Mouse (Mus musculus) forebrain, embryonic 16.5 days (tissue): ENCODE measurements at regions not wholly inside any gene's neighbourhood (a gene's known extent, or its start where the extent isn't known, plus 50 kb on each side); places are given as distances from the start of the nearest gene placed in this dataset.

ENCODE experiments used
- ATAC-seq: fragments of 200-750 bp; cut with Nextera tagmentation; 2 replicates; pipeline ENCODE4 v1.8.0; 2017; ENCODE audit warnings: mild to moderate bottlenecking, moderate library complexity
- H3K27ac ChIP-seq: fragments of 300-500 bp; sonication (generic); 2 replicates; pipeline ENCODE4 v1.5.1; 2014; ENCODE audit warnings: low read length, control low read depth
- H3K27me3 ChIP-seq: fragments of 300-500 bp; sonication (generic); replicated peaks from 2 replicates; pipeline ENCODE4 v1.6.1; 2014; ENCODE audit warnings: low read length; ENCODE audit not compliant: control insufficient read depth, insufficient read depth
- H3K36me3 ChIP-seq: fragments of 300-500 bp; sonication (generic); 2 replicates; pipeline ENCODE4 v1.6.1; 2014; ENCODE audit not compliant: control insufficient read depth, insufficient read depth
- H3K4me1 ChIP-seq: fragments of 300-500 bp; sonication (generic); replicated peaks from 2 replicates; pipeline ENCODE4 v1.6.1; 2014; ENCODE audit warnings: low read length; ENCODE audit not compliant: control insufficient read depth, insufficient read depth
- H3K4me2 ChIP-seq: fragments of 300-500 bp; sonication (generic); 2 replicates; pipeline ENCODE4 v1.6.1; 2014; ENCODE audit warnings: mild to moderate bottlenecking, low read length, control low read depth
- H3K4me3 ChIP-seq: fragments of 300-500 bp; sonication (generic); replicated peaks from 2 replicates; pipeline ENCODE4 v1.5.1; 2014; ENCODE audit warnings: mild to moderate bottlenecking, low read length, control low read depth
- H3K9ac ChIP-seq: fragments of 300-500 bp; sonication (generic); replicated peaks from 2 replicates; pipeline ENCODE4 v1.6.1; 2014; ENCODE audit warnings: low read depth, low read length, control low read depth
- H3K9me3 ChIP-seq: fragments of 300-500 bp; sonication (generic); 2 replicates; pipeline ENCODE4 v1.6.1; 2016; ENCODE audit warnings: low read length; ENCODE audit not compliant: control insufficient read depth
- WGBS: fragments of 180-500 bp; shearing (Covaris S2); extraction: QIAGEN DNeasy Blood & Tissue Kit; methylation state at CpG from one replicate; pipeline ENCODE4 v1.1.7; 2014; 5-methylcytosine and 5-hydroxymethylcytosine counted together

- H3K4me2 ChIP-seq, result no peak overlapping the region
- no peaks in the 10 kb centered on the region for H3K36me3 ChIP-seq
- ATAC-seq, result no peak
- no peak overlapping the region for H3K9ac ChIP-seq
- H3K4me3 ChIP-seq, result no peak overlapping the region
- H3K9me3 ChIP-seq, result no peaks in the 10 kb centered on the region
- no peaks in the 10 kb centered on the region for H3K4me1 ChIP-seq
- 91% methylated on average over 5 of the region's 5 CpGs for WGBS
- H3K27me3 ChIP-seq, result no peaks in the 10 kb centered on the region
- H3K27ac ChIP-seq, result no peak overlapping the region
Measured at GRCm38 (mm10) chr6:117237096-117237495, 68.8 kb downstream of the Cxcl12 start.

- 73% methylated on average over 3 of the region's 3 CpGs for WGBS
- Histone ChIP-seq H3K4me3 (no peak overlapping the region), H3K27me3 (no peaks in the 10 kb centered on the region), H3K9me3 (no peaks in the 10 kb centered on the region), H3K9ac (no peak overlapping the region), H3K36me3 (no peaks in the 10 kb centered on the region), H3K27ac (no peak overlapping the region), H3K4me2 (no peak overlapping the region), H3K4me1 (no peaks in the 10 kb centered on the region)
- no peak for ATAC-seq
Measured at GRCm38 (mm10) chr6:117241206-117241605, 72.9 kb downstream of the Cxcl12 start.

GRCm38 (mm10) chr6:117245398-117245797 lies 77.1 kb downstream of the Cxcl12 start:
- 94% methylated on average over 5 of the region's 5 CpGs for WGBS

GRCm38 (mm10) chr6:117245849-117246248 lies 77.5 kb downstream of the Cxcl12 start:
- H3K27me3 ChIP-seq, result no peaks in the 10 kb centered on the region
- WGBS, result 90% methylated on average over 6 of the region's 6 CpGs

More at GRCm38 (mm10) chr6:117245398-117245797, 77.1 kb downstream of the Cxcl12 start:
- Histone ChIP-seq H3K4me3 (no peak overlapping the region), H3K27ac (no peak overlapping the region), H3K4me1 (no peaks in the 10 kb centered on the region), H3K36me3 (no peaks in the 10 kb centered on the region), H3K9me3 (no peaks in the 10 kb centered on the region), H3K27me3 (no peaks in the 10 kb centered on the region), H3K4me2 (no peak overlapping the region), H3K9ac (no peak overlapping the region)
- ATAC-seq, result no peak

GRCm38 (mm10) chr6:117249230-117249921 lies 81.0 kb downstream of the Cxcl12 start:
- ATAC-seq, result no peak
- Histone ChIP-seq H3K27ac (no peak overlapping the region), H3K27me3 (no peaks in the 10 kb centered on the region), H3K4me2 (no peak overlapping the region), H3K4me3 (no peak overlapping the region), H3K4me1 (peaks cover 21% of the 10 kb centered on the region), H3K36me3 (no peaks in the 10 kb centered on the region), H3K9me3 (no peaks in the 10 kb centered on the region), H3K9ac (no peak overlapping the region)
- 85% methylated on average over 18 of the region's 18 CpGs for WGBS

More at GRCm38 (mm10) chr6:117245849-117246248, 77.5 kb downstream of the Cxcl12 start:
- no peak overlapping the region for H3K9ac ChIP-seq
- H3K9me3 ChIP-seq, result no peaks in the 10 kb centered on the region
- no peak for ATAC-seq
- no peak overlapping the region for H3K4me2 ChIP-seq
- no peak overlapping the region for H3K27ac ChIP-seq
- H3K4me1 ChIP-seq, result no peaks in the 10 kb centered on the region
- H3K4me3 ChIP-seq, result no peak overlapping the region
- no peaks in the 10 kb centered on the region for H3K36me3 ChIP-seq

- WGBS, result 41% methylated on average over 2 of the region's 2 CpGs
- peaks cover 26% of the 10 kb centered on the region for H3K4me1 ChIP-seq
Measured at GRCm38 (mm10) chr6:117250051-117250450, 81.7 kb downstream of the Cxcl12 start.

GRCm38 (mm10) chr6:117251383-117251925 lies 83.1 kb downstream of the Cxcl12 start:
- H3K4me2 ChIP-seq, result no peak overlapping the region
- H3K4me3 ChIP-seq, result no peak overlapping the region
- no peak overlapping the region for H3K9ac ChIP-seq
- peaks cover 34% of the 10 kb centered on the region for H3K4me1 ChIP-seq
- no peaks in the 10 kb centered on the region for H3K36me3 ChIP-seq
- H3K9me3 ChIP-seq, result no peaks in the 10 kb centered on the region
- H3K27me3 ChIP-seq, result no peaks in the 10 kb centered on the region
- 60% methylated on average over 12 of the region's 12 CpGs for WGBS
- H3K27ac ChIP-seq, result peak overlapping the region; percentile 71
- ATAC-seq, result peak; percentile 36

More at GRCm38 (mm10) chr6:117250051-117250450, 81.7 kb downstream of the Cxcl12 start:
- Histone ChIP-seq H3K27ac (no peak overlapping the region), H3K9ac (no peak overlapping the region), H3K4me3 (no peak overlapping the region), H3K27me3 (no peaks in the 10 kb centered on the region), H3K4me2 (no peak overlapping the region), H3K36me3 (no peaks in the 10 kb centered on the region), H3K9me3 (no peaks in the 10 kb centered on the region)
- ATAC-seq, result no peak

- Histone ChIP-seq H3K4me1 (peaks cover 34% of the 10 kb centered on the region), H3K4me2 (no peak overlapping the region), H3K9me3 (no peaks in the 10 kb centered on the region), H3K36me3 (no peaks in the 10 kb centered on the region), H3K27me3 (no peaks in the 10 kb centered on the region), H3K4me3 (no peak overlapping the region), H3K9ac (no peak overlapping the region), H3K27ac (peak overlapping the region; percentile 58)
- WGBS, result 53% methylated on average over 2 of the region's 2 CpGs
- no peak for ATAC-seq
Measured at GRCm38 (mm10) chr6:117252361-117252760, 84.0 kb downstream of the Cxcl12 start.

GRCm38 (mm10) chr6:117253036-117253435 lies 84.7 kb downstream of the Cxcl12 start:
- Histone ChIP-seq H3K9ac (no peak overlapping the region), H3K4me1 (peaks cover 34% of the 10 kb centered on the region), H3K27ac (peak overlapping the region; percentile 78), H3K4me2 (no peak overlapping the region), H3K36me3 (no peaks in the 10 kb centered on the region), H3K4me3 (no peak overlapping the region), H3K27me3 (no peaks in the 10 kb centered on the region), H3K9me3 (no peaks in the 10 kb centered on the region)
- 86% methylated on average over 6 of the region's 6 CpGs for WGBS
- ATAC-seq, result no peak
